Mouse (Mus musculus) forebrain, postnatal 0 days (tissue): ENCODE results near the gene 1500009C09Rik. TPM values are rescaled to one million over a fixed set of nuclear protein-coding genes. Genes with fewer than 3 reads are reported as not detected.

Experiments used
- ATAC-seq: fragments of 200-750 bp; cut with Nextera tagmentation; 2 replicates; pipeline ENCODE4 v1.8.0; 2017; ENCODE audit warnings: mild to moderate bottlenecking, moderate library complexity
- DNase-seq: peaks from one replicate; pipeline ENCODE4 v3.0.0-alpha.2; 2015
- H3K27ac ChIP-seq: fragments of 300-500 bp; sonication (generic); 2 replicates; pipeline ENCODE4 v1.5.1; 2014; ENCODE audit warnings: low read depth, mild to moderate bottlenecking, antibody characterized with exemption, low read length, moderate library complexity, mixed read lengths
- H3K27me3 ChIP-seq: fragments of 300-500 bp; sonication (generic); 2 replicates; pipeline ENCODE4 v1.6.1; 2014; ENCODE audit warnings: mild to moderate bottlenecking, low read length, mixed read lengths; ENCODE audit not compliant: insufficient read depth
- H3K36me3 ChIP-seq: fragments of 300-500 bp; sonication (generic); 2 replicates; pipeline ENCODE4 v1.6.1; 2014; ENCODE audit warnings: mild to moderate bottlenecking, moderate library complexity; ENCODE audit not compliant: insufficient read depth
- H3K4me1 ChIP-seq: fragments of 300-500 bp; sonication (generic); 2 replicates; pipeline ENCODE4 v1.6.1; 2014; ENCODE audit warnings: antibody characterized with exemption; ENCODE audit not compliant: insufficient read depth
- H3K4me2 ChIP-seq: fragments of 300-500 bp; sonication (generic); 2 replicates; pipeline ENCODE4 v1.6.1; 2014; ENCODE audit warnings: low read depth, mild to moderate bottlenecking, moderate library complexity
- H3K4me3 ChIP-seq: fragments of 300-500 bp; sonication (generic); 2 replicates; pipeline ENCODE4 v1.5.1; 2014; ENCODE audit warnings: low read depth, low read length, mixed read lengths
- H3K9ac ChIP-seq: fragments of 300-500 bp; sonication (generic); 2 replicates; pipeline ENCODE4 v1.6.1; 2014; ENCODE audit warnings: mild to moderate bottlenecking
- H3K9me3 ChIP-seq: fragments of 300-500 bp; sonication (generic); 2 replicates; pipeline ENCODE4 v1.6.1; 2016; ENCODE audit warnings: low read length
- CTCF ChIP-seq: sonication (generic); IDR thresholded peaks from 2 replicates; pipeline ENCODE4 v1.5.1; 2016; ENCODE audit warnings: antibody characterized with exemption, control low read depth, low read depth
- WGBS: fragments of 180-500 bp; shearing (Covaris S2); extraction: QIAGEN DNeasy Blood & Tissue Kit; methylation state at CpG from one replicate; pipeline ENCODE4 v1.1.7; 2014; 5-methylcytosine and 5-hydroxymethylcytosine counted together
- polyA plus RNA-seq: library from polyadenylated mRNA; unstranded; fragments of >200 nt; fragmentation: Nextera tagmentation; extraction: Ambion mirVana; gene quantifications from 2 replicates; pipeline ENCODE4 v1.2.1, GENCODE M21; 2015
- total RNA-seq: library from RNA; depleted of rRNA; stranded (reverse); fragments of >200 nt; gene quantifications from 2 replicates; pipeline ENCODE4 v1.2.3, GENCODE M21; 2014

Gene 1500009C09Rik
- total and polyA plus RNA-seq, 2 experiments from 2014 or later = 15.6 to 119 TPM

DNA sequence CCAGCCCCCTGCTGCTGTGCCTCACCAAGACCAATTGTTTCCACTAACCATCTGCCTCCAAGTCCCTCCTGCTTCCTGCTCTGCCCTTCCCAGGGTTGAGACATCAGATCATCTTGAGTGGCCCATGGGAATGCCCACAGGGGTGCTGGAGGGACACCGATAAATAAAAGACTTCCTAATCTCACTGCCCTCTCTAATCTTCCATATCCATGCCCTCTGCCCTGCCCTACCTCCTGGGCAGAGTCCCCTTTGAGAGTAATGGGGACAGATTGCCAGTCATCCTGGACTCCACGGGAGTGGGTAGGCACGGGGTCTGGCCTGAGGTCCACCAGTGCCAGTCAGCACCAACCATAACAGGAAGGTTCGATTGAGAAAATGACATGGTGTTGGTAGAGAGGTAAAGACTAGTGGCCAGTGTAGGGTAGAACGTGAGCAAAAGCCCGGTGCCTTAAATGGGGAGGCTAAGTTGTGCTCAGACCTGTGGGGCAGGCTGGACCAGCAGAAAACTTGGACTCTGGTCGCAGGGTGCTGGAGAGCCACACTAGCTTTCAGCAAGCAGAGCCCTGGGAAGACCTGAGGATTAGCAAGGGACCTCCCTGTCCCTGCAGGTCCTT, 27.5 kb upstream of the 1500009C09Rik start:
- H3K9me3 ChIP-seq = no peaks in the 10 kb centered on the region
- H3K27me3 ChIP-seq = no peaks in the 10 kb centered on the region
- no peak overlapping the region for H3K9ac ChIP-seq
- no peak overlapping the region for H3K4me3 ChIP-seq
- TF ChIP-seq CTCF = no peak
- 40% methylated on average over 7 of the region's 7 CpGs for WGBS
- H3K4me1 ChIP-seq = 0 out of 2 replicates have a peak, but pooled peaks cover 5% of the 10 kb centered on the region
- H3K4me2 ChIP-seq = peak overlapping the region; percentile 61
- ATAC-seq (no peak), DNase-seq (no peak)
- no peaks in the 10 kb centered on the region for H3K36me3 ChIP-seq
- H3K27ac ChIP-seq = no peak overlapping the region

DNA sequence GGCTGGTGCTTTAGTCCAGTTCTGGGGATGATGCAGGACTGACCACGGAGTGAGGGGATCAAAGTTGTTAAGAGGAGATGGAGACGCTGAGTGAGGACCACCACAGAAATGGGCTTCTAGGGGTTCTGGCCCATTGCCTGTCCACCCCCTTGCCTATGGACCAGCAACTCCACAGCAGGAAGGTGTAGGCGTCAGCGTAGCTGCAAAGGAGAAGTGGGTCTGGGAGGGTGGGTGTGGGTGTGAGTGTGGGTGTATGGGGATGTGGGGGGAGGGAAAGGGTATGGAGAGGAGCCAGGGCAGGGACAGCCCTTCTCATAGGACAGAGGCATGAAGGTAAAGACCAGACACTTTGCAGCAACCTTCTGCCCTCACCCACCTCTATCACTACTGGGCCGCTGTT, 26.4 kb upstream of the 1500009C09Rik start:
- Histone ChIP-seq H3K27me3 (no peaks in the 10 kb centered on the region), H3K36me3 (no peaks in the 10 kb centered on the region), H3K9me3 (no peaks in the 10 kb centered on the region), H3K27ac (no peak overlapping the region), H3K9ac (no peak overlapping the region), H3K4me1 (0 out of 2 replicates have a peak, but pooled peaks cover 5% of the 10 kb centered on the region), H3K4me2 (no peak overlapping the region), H3K4me3 (no peak overlapping the region)
- WGBS = 88% methylated on average over 5 of the region's 5 CpGs
- ATAC-seq (no peak), DNase-seq (no peak)
- no peak for TF ChIP-seq CTCF

DNA sequence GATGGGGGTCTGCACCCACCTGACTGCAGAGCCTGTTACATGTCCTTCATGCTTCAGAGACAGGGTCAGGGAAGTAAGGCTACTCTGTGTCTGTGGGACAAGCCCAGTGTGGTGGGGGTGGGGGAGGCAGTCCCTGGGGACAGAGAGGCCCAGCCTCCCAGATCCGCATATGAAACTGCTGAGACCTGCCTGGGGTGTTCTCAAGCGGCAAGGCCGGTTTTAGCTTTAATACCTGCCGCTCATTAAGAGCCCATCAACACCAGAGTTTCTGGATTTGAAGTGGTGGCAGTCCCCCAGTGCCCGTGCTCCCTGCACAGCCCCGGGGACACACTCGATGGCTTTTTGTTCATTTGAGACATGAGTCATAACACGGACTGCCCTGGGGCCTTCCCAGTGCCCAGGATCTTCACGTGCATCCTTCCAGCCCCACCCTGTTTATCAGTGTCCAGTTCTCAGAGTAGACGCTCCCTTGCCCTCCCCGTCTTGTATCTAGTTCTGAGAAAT, 22.6 kb upstream of the 1500009C09Rik start:
- Histone ChIP-seq H3K4me3 (no peak overlapping the region), H3K4me2 (no peak overlapping the region), H3K9me3 (no peaks in the 10 kb centered on the region), H3K27ac (no peak overlapping the region), H3K9ac (no peak overlapping the region), H3K27me3 (no peaks in the 10 kb centered on the region), H3K36me3 (no peaks in the 10 kb centered on the region), H3K4me1 (no peaks in the 10 kb centered on the region)
- no peak for TF ChIP-seq CTCF
- 36% methylated on average over 11 of the region's 11 CpGs for WGBS
- ATAC-seq = no peak
- DNase-seq = no peak

DNA sequence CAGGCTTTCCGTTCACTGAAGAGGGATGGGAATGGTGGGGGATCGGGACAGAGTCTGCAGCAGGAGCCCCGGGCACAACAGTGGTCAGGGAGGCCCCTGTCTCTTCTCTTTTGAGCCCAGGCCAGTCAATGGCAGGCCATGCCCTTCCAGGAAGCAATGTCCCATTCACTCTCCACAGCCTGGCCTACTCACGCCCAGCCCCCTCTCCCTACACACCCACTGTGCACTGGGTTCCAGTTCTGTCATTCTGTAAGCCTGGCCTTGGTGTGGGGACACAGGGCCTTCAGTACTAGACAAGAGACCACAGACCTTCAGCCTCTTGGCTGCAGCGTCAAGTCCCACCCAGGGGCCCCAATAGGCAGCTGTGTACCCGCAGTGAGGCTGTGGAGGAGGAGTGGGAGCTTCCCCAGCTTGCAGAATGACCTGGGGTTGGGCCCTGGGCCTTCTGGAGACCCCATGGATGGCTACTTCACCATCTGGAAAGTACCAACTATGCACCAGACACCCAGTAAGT, 22.0 kb upstream of the 1500009C09Rik start:
- no peaks in the 10 kb centered on the region for H3K27me3 ChIP-seq
- H3K9ac ChIP-seq = no peak overlapping the region
- H3K4me2 ChIP-seq = no peak overlapping the region
- TF ChIP-seq CTCF = no peak
- H3K36me3 ChIP-seq = no peaks in the 10 kb centered on the region
- no peak for DNase-seq
- no peak overlapping the region for H3K27ac ChIP-seq
- H3K4me1 ChIP-seq = no peaks in the 10 kb centered on the region
- no peak overlapping the region for H3K4me3 ChIP-seq
- no peaks in the 10 kb centered on the region for H3K9me3 ChIP-seq
- 75% methylated on average over 6 of the region's 6 CpGs for WGBS
- no peak for ATAC-seq

DNA sequence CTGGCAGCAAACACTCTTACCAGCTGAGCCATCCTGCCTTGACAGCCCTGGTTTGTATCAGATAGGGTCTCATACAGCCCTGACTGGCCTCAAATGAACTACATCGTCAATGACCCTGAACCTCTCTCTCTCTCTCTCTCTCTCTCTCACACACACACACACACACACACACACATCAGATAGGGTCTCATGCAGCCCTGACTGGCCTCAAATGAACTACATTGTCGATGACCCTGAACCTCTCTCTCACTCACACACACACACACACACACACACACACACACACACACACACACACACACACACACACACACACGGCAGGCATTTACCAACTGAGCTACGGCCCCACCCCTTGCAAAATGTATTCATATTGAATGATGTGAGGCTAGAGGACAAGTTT, 21.1 kb upstream of the 1500009C09Rik start:
- H3K36me3 ChIP-seq = no peaks in the 10 kb centered on the region
- H3K9me3 ChIP-seq = no peaks in the 10 kb centered on the region
- H3K4me3 ChIP-seq = no peak overlapping the region
- TF ChIP-seq CTCF = no peak
- no peak for ATAC-seq
- 80% methylated on average over 4 of the region's 4 CpGs for WGBS
- no peaks in the 10 kb centered on the region for H3K4me1 ChIP-seq
- DNase-seq = no peak
- no peaks in the 10 kb centered on the region for H3K27me3 ChIP-seq
- no peak overlapping the region for H3K4me2 ChIP-seq
- no peak overlapping the region for H3K9ac ChIP-seq
- H3K27ac ChIP-seq = no peak overlapping the region

DNA sequence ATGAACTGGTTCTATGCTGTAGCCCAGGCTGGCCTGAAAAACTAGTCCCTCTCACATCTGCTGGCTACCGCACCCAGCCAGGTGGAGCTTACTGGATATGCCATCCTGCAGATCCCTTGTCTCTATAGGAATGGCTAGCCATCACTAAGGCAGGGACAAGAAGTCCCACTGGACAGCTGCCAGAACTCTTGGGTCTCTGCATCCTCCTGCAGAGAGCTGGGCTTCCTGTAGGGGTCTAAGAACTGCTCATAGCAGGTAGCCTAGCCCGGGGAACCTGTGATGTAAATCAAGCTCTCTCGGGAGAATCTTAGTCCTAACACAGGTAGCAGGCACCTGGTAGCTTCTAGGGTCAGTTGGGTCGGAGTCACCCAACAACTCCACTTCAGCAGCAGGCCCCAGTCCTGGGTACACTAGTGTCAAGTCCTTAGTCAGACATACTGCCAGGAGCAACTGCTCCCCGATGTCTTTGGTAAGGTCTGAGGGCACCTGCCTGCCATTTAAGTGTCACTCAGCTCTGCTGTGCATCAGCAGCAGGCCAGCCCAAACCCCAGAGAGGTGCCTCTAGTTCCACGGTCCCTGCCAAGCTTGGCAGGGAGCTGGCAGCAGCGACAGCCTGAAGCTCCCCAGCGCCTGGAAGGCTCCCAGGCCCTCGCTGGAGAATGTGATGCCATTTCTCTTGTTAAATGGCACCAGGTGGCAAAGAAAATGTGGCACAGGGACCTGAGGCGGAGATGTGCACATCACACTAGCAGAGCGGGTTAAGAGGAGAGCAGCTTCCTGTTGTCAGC, 20.4 kb upstream of the 1500009C09Rik start:
- peak; percentile 60 for ATAC-seq
- Histone ChIP-seq H3K9me3 (no peaks in the 10 kb centered on the region), H3K4me3 (no peak overlapping the region), H3K9ac (no peak overlapping the region), H3K27me3 (no peaks in the 10 kb centered on the region), H3K4me1 (no peaks in the 10 kb centered on the region), H3K27ac (no peak overlapping the region), H3K4me2 (no peak overlapping the region), H3K36me3 (no peaks in the 10 kb centered on the region)
- DNase-seq = peak; percentile 71
- WGBS = 44% methylated on average over 11 of the region's 11 CpGs
- TF ChIP-seq CTCF = peak; percentile 11; the same call in 1 of the 2 replicates

DNA sequence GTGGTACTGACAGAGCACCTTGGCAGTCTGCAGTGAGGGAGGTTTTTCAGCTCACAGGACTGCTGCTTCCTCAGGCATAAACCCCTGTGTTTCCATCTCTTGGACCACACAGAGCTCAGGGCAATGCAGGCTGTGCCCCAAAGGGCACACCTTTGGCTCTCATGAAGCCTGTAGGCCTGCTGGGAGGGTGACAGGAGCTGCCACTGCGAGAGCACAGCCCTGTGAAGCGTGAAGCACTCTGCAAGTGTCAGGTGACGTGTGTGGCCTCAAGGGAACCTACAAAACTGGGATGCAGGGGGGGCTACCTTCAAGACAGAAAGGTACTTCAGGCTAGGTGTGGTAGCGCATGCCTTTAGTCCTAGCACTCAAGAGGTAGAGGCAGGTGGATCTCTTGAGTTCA, 19.5 kb upstream of the 1500009C09Rik start:
- 72% methylated on average over 4 of the region's 4 CpGs for WGBS
- H3K9ac ChIP-seq = no peak overlapping the region
- no peak overlapping the region for H3K27ac ChIP-seq
- H3K9me3 ChIP-seq = no peaks in the 10 kb centered on the region
- H3K4me3 ChIP-seq = no peak overlapping the region
- H3K27me3 ChIP-seq = no peaks in the 10 kb centered on the region
- H3K36me3 ChIP-seq = no peaks in the 10 kb centered on the region
- H3K4me1 ChIP-seq = no peaks in the 10 kb centered on the region
- no peak for TF ChIP-seq CTCF
- DNase-seq (no peak), ATAC-seq (no peak)
- no peak overlapping the region for H3K4me2 ChIP-seq
